Mouse (Mus musculus) lung, postnatal 0 days (tissue): ENCODE measurements around the gene Cda. TPM values are rescaled to one million over a fixed set of nuclear protein-coding genes. Genes with fewer than 3 reads are reported as not detected.

ENCODE experiments used
- ATAC-seq: fragments of 200-750 bp; cut with Nextera tagmentation; 2 replicates; pipeline ENCODE4 v1.8.0; 2017; ENCODE audit warnings: moderate library complexity
- DNase-seq: peaks from one replicate; pipeline ENCODE4 v3.0.0-alpha.2; 2016; ENCODE audit warnings: low spot score
- H3K27ac ChIP-seq: fragments of 300-500 bp; sonication (generic); 2 replicates; pipeline ENCODE4 v1.5.1; 2014; ENCODE audit warnings: antibody characterized with exemption, mild to moderate bottlenecking, low read length, mixed read lengths
- H3K27me3 ChIP-seq: fragments of 300-500 bp; sonication (generic); replicated peaks from 2 replicates; pipeline ENCODE4 v1.6.1; 2014; ENCODE audit warnings: low read length, mixed read lengths; ENCODE audit not compliant: insufficient read depth
- H3K36me3 ChIP-seq: fragments of 300-500 bp; sonication (generic); 2 replicates; pipeline ENCODE4 v1.6.1; 2014; ENCODE audit warnings: low read length, mixed read lengths; ENCODE audit not compliant: insufficient read depth
- H3K4me1 ChIP-seq: fragments of 300-500 bp; sonication (generic); 2 replicates; pipeline ENCODE4 v1.6.1; 2014; ENCODE audit warnings: antibody characterized with exemption, low read depth, low read length, mixed read lengths; ENCODE audit not compliant: insufficient read depth
- H3K4me2 ChIP-seq: fragments of 300-500 bp; sonication (generic); replicated peaks from 2 replicates; pipeline ENCODE4 v1.6.1; 2014; ENCODE audit warnings: low read depth, mild to moderate bottlenecking, low read length, moderate library complexity, mixed read lengths
- H3K4me3 ChIP-seq: fragments of 300-500 bp; sonication (generic); 2 replicates; pipeline ENCODE4 v1.5.1; 2014; ENCODE audit warnings: low read depth, low read length
- H3K9ac ChIP-seq: fragments of 300-500 bp; sonication (generic); replicated peaks from 2 replicates; pipeline ENCODE4 v1.6.1; 2014; ENCODE audit warnings: low read depth, mild to moderate bottlenecking
- H3K9me3 ChIP-seq: fragments of 300-500 bp; sonication (generic); 2 replicates; pipeline ENCODE4 v1.6.1; 2016; ENCODE audit warnings: low read length, mixed read lengths
- CTCF ChIP-seq: IDR thresholded peaks from 2 replicates; pipeline ENCODE4 v1.5.1; 2016; ENCODE audit warnings: antibody characterized with exemption, mild to moderate bottlenecking
- EP300 ChIP-seq: IDR thresholded peaks from 2 replicates; pipeline ENCODE4 v1.6.1; 2016; ENCODE audit warnings: antibody characterized with exemption, mild to moderate bottlenecking, control low read depth
- WGBS: fragments of 180-500 bp; shearing (Covaris S2); extraction: QIAGEN DNeasy Blood & Tissue Kit; methylation state at CpG from one replicate; pipeline ENCODE4 v1.1.7; 2014; 5-methylcytosine and 5-hydroxymethylcytosine counted together
- polyA plus RNA-seq: library from polyadenylated mRNA; unstranded; fragments of >200 nt; fragmentation: Nextera tagmentation; extraction: Ambion mirVana; gene quantifications from 2 replicates; pipeline ENCODE4 v1.2.1, GENCODE M21; 2015

Gene Cda
- polyA plus RNA-seq, 1 experiment from 2014 or later = 16.0 TPM

DNA sequence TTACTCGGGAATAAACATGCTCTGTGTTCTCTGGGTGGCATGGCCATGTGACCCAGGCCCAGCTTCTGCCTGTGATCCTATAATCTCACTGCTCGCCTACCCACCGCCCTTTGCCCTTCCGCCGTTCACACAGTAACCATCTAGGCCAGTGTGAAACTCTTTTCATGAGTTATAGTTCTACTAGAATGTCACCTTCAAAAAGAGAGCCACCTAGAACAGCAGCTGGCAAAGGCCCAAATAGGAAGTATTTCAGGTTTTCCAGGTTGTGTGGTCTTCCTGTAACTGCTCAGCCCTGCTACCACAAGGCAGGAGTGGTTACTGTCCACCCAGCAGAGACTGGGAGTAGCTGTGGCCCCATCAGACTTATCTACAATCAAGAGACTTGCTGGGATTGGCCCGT, 25.0 kb downstream of the Cda start:
- WGBS = 65% methylated on average over 6 of the region's 6 CpGs
- Histone ChIP-seq H3K36me3 (no peaks in the 10 kb centered on the region), H3K9ac (no peak overlapping the region), H3K4me3 (no peak overlapping the region), H3K27ac (no peak overlapping the region), H3K9me3 (no peaks in the 10 kb centered on the region), H3K4me1 (no peaks in the 10 kb centered on the region), H3K4me2 (no peak overlapping the region), H3K27me3 (no peaks in the 10 kb centered on the region)
- DNase-seq (no peak), ATAC-seq (no peak)
- no peak for TF ChIP-seq EP300
- TF ChIP-seq CTCF = no peak

DNA sequence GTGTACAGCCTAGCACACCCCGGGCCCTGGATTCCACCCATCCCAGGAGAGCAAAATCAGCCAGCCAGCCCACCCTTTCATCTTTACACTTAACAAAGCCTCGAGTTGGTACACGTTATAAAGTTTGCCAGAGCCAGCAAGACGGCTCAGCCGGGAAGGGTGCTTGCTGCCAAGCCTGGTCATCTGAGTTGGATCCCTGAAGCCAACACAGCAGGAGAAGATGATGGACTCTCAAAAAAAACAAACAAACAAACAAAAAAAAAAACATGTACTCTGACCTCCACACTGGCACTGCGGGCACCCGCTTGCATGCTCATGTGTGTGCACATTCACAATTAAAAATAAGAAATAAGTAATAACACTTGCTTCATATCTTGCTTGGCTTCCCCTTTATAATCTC, 25.7 kb downstream of the Cda start:
- Histone ChIP-seq H3K4me1 (no peaks in the 10 kb centered on the region), H3K27me3 (no peaks in the 10 kb centered on the region), H3K27ac (no peak overlapping the region), H3K4me3 (no peak overlapping the region), H3K9me3 (no peaks in the 10 kb centered on the region), H3K36me3 (no peaks in the 10 kb centered on the region), H3K9ac (no peak overlapping the region), H3K4me2 (no peak overlapping the region)
- TF ChIP-seq EP300 (no peak), CTCF (no peak)
- WGBS = 64% methylated on average over 7 of the region's 7 CpGs
- DNase-seq = no peak
- no peak for ATAC-seq

DNA sequence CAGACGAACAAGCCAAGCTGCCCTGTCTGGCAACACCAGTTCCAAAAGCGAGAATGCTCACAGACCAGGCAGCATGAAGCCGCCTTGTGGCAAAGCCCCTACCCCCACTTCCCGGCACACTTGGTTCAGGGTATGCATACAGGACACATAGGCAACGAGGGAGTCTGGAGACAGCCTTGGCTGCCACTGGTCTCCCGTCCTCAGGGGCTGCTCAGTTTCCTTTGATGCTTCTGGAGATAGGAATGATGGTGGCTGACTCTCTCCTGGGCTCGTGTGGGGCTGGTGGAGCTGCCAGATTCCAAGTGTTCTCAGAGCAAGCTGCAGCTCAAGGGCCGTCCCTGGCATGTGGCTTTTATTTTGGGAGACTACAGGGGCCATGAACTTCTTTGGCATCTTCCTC, 26.4 kb downstream of the Cda start:
- Histone ChIP-seq H3K27ac (no peak overlapping the region), H3K4me2 (no peak overlapping the region), H3K27me3 (no peaks in the 10 kb centered on the region), H3K4me3 (no peak overlapping the region), H3K9ac (no peak overlapping the region), H3K36me3 (no peaks in the 10 kb centered on the region), H3K9me3 (no peaks in the 10 kb centered on the region), H3K4me1 (no peaks in the 10 kb centered on the region)
- ATAC-seq = no peak
- WGBS = 56% methylated on average over 8 of the region's 8 CpGs
- no peak for TF ChIP-seq CTCF
- TF ChIP-seq EP300 = no peak
- no peak for DNase-seq

DNA sequence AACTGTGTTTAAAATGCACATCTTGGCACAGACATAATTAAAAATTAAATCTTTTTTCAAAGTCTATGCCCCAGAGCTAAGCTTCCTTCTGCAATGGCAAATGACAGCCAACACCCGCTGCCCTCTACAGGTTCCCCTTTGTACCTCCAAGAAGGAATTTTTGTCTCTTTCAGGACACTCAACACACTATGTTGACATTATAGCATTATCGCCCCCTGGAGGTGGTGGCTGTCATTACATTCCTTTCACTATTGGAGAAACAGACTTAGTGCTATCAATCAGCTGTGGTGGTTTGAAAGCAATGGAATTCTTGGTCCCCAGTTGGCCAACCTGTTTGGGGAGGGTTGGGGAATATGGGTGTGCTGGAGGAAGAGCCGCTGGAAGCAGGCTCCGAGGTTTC, 27.8 kb downstream of the Cda start:
- ATAC-seq (no peak), DNase-seq (peak; percentile 38)
- TF ChIP-seq EP300 (no peak), CTCF (peak; percentile 73)

DNA sequence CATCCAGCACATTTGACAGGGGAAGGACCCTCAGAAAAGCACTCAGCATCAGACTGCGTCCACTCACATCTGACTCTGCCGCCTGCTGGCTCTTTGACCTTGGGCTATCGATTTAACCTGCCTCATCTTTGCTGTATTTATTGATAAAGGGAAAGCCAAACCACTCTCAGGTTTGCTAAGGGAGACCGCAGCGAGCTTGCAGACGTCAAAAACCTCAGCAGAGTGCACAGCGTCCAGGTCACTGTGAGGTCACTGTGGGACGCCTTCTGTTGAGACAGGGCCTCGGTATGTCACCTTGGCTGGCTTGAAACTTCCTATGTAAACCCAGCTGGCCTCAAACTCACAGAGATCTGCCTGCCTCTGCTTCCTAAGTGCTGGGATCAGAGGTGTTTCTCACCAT, 30.5 kb downstream of the Cda start:
- DNase-seq (no peak), ATAC-seq (no peak)
- no peak for TF ChIP-seq EP300
- no peak for TF ChIP-seq CTCF
- H3K9me3 ChIP-seq = no peaks in the 10 kb centered on the region
- no peak overlapping the region for H3K9ac ChIP-seq
- H3K4me2 ChIP-seq = no peak overlapping the region
- H3K27me3 ChIP-seq = no peaks in the 10 kb centered on the region
- 55% methylated on average over 9 of the region's 9 CpGs for WGBS
- H3K4me3 ChIP-seq = no peak overlapping the region
- no peaks in the 10 kb centered on the region for H3K4me1 ChIP-seq
- no peak overlapping the region for H3K27ac ChIP-seq
- H3K36me3 ChIP-seq = no peaks in the 10 kb centered on the region

More for the DNA sequence above, 27.8 kb downstream of the Cda start:
- Histone ChIP-seq H3K36me3 (no peaks in the 10 kb centered on the region), H3K4me3 (no peak overlapping the region), H3K9me3 (no peaks in the 10 kb centered on the region), H3K4me2 (no peak overlapping the region), H3K9ac (no peak overlapping the region), H3K4me1 (no peaks in the 10 kb centered on the region), H3K27ac (no peak overlapping the region), H3K27me3 (no peaks in the 10 kb centered on the region)
- 24% methylated on average over 4 of the region's 4 CpGs for WGBS

DNA sequence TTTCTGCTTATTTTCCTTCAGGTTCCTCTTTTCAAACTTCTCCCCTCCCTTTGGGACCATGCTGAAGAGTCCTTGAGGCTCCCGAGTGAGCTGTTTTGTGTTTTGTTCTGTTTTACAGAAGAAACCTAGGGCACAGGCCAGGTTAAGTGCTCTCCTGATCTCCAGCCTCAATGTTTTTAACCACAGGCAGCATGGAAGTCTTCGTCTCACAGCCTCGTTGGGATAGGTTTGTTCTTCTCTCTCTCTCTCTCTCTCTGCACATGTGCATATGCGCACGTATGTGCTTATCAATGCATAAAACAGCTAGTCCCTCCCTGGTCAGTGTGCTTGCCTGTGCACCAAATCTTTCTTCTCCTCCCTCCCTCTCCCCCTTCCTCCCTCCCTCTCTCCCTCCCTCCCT, 30.9 kb downstream of the Cda start:
- no peak overlapping the region for H3K27ac ChIP-seq
- no peak for TF ChIP-seq CTCF
- no peak for TF ChIP-seq EP300
- H3K4me2 ChIP-seq = no peak overlapping the region
- H3K36me3 ChIP-seq = no peaks in the 10 kb centered on the region
- H3K4me3 ChIP-seq = no peak overlapping the region
- no peaks in the 10 kb centered on the region for H3K4me1 ChIP-seq
- H3K9me3 ChIP-seq = no peaks in the 10 kb centered on the region
- WGBS = 53% methylated on average over 5 of the region's 5 CpGs
- no peak for ATAC-seq
- H3K27me3 ChIP-seq = no peaks in the 10 kb centered on the region
- DNase-seq = no peak
- no peak overlapping the region for H3K9ac ChIP-seq

DNA sequence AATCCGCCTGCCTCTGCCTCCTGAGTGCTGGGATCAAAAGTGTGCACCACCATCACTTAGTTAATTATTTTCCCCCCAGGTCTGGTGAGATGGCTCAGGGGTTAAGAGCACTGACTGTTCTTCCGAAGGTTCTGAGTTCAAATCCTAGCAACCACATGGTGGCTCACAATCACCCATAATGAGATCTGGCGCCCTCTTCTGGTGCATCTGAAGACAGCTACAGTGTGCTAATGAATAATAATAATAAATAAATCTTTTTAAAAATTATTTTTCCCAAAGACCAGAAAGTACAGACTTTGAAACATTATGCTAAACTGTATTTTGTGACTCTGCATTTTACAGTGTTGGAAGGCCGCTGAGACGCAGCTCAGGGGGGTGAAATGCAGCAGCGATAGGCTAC, 32.1 kb downstream of the Cda start:
- Histone ChIP-seq H3K4me2 (no peak overlapping the region), H3K9me3 (no peaks in the 10 kb centered on the region), H3K36me3 (no peaks in the 10 kb centered on the region), H3K27me3 (no peaks in the 10 kb centered on the region), H3K9ac (no peak overlapping the region), H3K27ac (no peak overlapping the region), H3K4me1 (no peaks in the 10 kb centered on the region), H3K4me3 (no peak overlapping the region)
- DNase-seq (no peak), ATAC-seq (no peak)
- TF ChIP-seq EP300 (no peak), CTCF (peak; percentile 48)
- WGBS = 87% methylated on average over 6 of the region's 6 CpGs
